Mouse (Mus musculus): ENCODE data around the gene Gcc2. TPM values are rescaled to one million over a fixed set of nuclear protein-coding genes. Genes with fewer than 3 reads are reported as not detected.

Gene Gcc2
- total and polyA plus RNA-seq, 3 experiments, result 15.4 to 19.6 (median 19.5) TPM

DNA sequence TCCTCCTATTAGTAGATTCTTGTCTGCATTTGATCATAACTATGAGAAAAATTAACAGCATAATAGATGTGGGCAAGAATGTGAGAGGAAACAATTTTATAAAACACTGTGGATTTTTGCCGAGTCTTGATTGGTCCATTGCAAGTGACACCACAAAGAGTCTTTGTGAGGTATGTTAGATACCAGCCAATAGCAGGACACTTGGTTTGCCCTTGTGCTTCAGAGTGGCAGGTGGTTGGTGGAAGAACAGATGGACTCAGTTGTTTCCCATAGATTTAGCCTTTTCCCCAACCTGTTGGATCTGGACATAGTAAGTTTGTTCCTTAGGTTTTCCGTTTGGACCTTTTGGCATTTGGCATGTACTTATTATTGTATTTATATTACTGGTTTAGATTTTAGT lies 44.1 kb upstream of the Gcc2 start:
- Histone ChIP-seq H3K36me3 (replicated peaks in 1 of 2; ENCODE audit: control insufficient read depth in 1 of 2, insufficient read depth in 1 of 2, low read length in 1 of 2) (no peaks in the 10 kb centered on the region), H3K9me3 (replicated peaks; ENCODE audit: low read length) (peaks cover 5% of the 10 kb centered on the region), H3K4me1 (ENCODE audit: control insufficient read depth in 1 of 2, insufficient read depth in 2 of 2) (no peaks in the 10 kb centered on the region), H3K4me3 (replicated peaks in 1 of 3; ENCODE audit: low read depth in 2 of 3, low read length in 2 of 3, poor library complexity in 1 of 3) (no peak overlapping the region), H3K27me3 (replicated peaks) (peaks cover 85% of the 10 kb centered on the region), H3K27ac (ENCODE audit: insufficient read depth, low read depth) (no peak overlapping the region), H3K79me2 (replicated peaks; ENCODE audit: control insufficient read depth, extremely low read depth, insufficient read depth, poor library complexity, severe bottlenecking) (no peaks in the 10 kb centered on the region), H3K4me2 (ENCODE audit: insufficient read depth, low read depth, poor library complexity, severe bottlenecking) (no peak overlapping the region), H3K9ac (ENCODE audit: insufficient read depth, low read depth) (no peak overlapping the region)
- dilution Hi-C loops (cut with MboI; ENCODE audit: extremely low pct_ligation_motif_present, extremely low pct_unique_long_range_greater_than_20kb, low sequenced_read_pairs) (no loop called here), in situ Hi-C loops (cut with MboI; ENCODE audit: low pct_ligation_motif_present, low pct_unique_long_range_greater_than_20kb, low sequenced_read_pairs) (no loop called here)
- no peak for DNase-seq (ENCODE audit: extremely low read depth)
- TF ChIP-seq ZMIZ1 (IDR thresholded peaks at IDR 0.05; ENCODE audit: low read depth, low read length) (no peak), E2F4 (IDR thresholded peaks at IDR 0.05; ENCODE audit: insufficient replicate concordance, low read depth, low read length) (no peak), RCOR1 (conservative IDR thresholded peaks at IDR 0.05; ENCODE audit: low read depth, low read length) (no peak), TCF12 (IDR thresholded peaks at IDR 0.05; ENCODE audit: low read depth, low read length) (no peak), PAX5 (IDR thresholded peaks at IDR 0.05; ENCODE audit: low read length) (no peak), TBP (conservative IDR thresholded peaks at IDR 0.05; ENCODE audit: low read depth, low read length) (no peak), NRF1 (IDR thresholded peaks at IDR 0.05; ENCODE audit: low read depth, low read length) (no peak), ELF1 (IDR thresholded peaks at IDR 0.05; ENCODE audit: low read depth, low read length) (no peak)

DNA sequence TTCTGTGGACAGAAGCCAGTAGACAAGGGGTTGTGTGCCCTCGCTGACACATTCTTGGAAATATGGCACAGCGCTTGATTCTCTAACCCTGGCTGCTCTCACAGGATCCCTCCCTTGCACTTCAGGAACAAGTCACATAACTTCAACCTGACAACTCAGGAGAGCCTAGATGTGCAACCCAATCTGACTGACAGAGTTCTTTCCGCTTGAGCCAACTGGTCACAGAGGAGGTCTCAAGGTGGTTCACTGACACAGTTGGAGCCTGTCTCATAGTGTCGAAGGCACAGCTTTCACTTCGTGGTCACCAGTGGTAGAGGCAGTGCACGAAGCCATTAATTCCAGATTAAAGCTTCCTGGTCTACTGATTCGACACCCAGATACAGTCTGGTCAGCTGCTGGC lies 43.1 kb upstream of the Gcc2 start:
- in situ Hi-C loops (cut with MboI; ENCODE audit: low pct_ligation_motif_present, low pct_unique_long_range_greater_than_20kb, low sequenced_read_pairs), result no loop called here
- Histone ChIP-seq H3K36me3 (replicated peaks in 1 of 2; ENCODE audit: control insufficient read depth in 1 of 2, insufficient read depth in 1 of 2, low read length in 1 of 2) (no peaks in the 10 kb centered on the region), H3K27me3 (replicated peaks) (peaks cover 88% of the 10 kb centered on the region), H3K9ac (ENCODE audit: insufficient read depth, low read depth) (no peak overlapping the region), H3K9me3 (replicated peaks; ENCODE audit: low read length) (no peaks in the 10 kb centered on the region), H3K4me2 (ENCODE audit: insufficient read depth, low read depth, poor library complexity, severe bottlenecking) (no peak overlapping the region), H3K4me3 (replicated peaks in 1 of 3; ENCODE audit: low read depth in 2 of 3, low read length in 2 of 3, poor library complexity in 1 of 3) (no peak overlapping the region), H3K27ac (ENCODE audit: insufficient read depth, low read depth) (no peak overlapping the region), H3K4me1 (ENCODE audit: control insufficient read depth in 1 of 2, insufficient read depth in 2 of 2) (no peaks in the 10 kb centered on the region), H3K79me2 (replicated peaks; ENCODE audit: control insufficient read depth, extremely low read depth, insufficient read depth, poor library complexity, severe bottlenecking) (no peaks in the 10 kb centered on the region)
- TF ChIP-seq UBTF (IDR thresholded peaks at IDR 0.05; ENCODE audit: low read depth, low read length) (no peak), E2F4 (IDR thresholded peaks at IDR 0.05; ENCODE audit: insufficient replicate concordance, low read depth, low read length) (no peak), KAT2A (IDR thresholded peaks at IDR 0.05; ENCODE audit: insufficient replicate concordance, low read length) (no peak), ZMIZ1 (IDR thresholded peaks at IDR 0.05; ENCODE audit: low read depth, low read length) (no peak), ZNF384 (IDR thresholded peaks at IDR 0.05; ENCODE audit: low read depth, low read length) (no peak), PAX5 (IDR thresholded peaks at IDR 0.05; ENCODE audit: low read length) (no peak), MAX (IDR thresholded peaks at IDR 0.05; ENCODE audit: low read length) (no peak), JUND (conservative IDR thresholded peaks at IDR 0.05; ENCODE audit: low read depth, low read length) (no peak), MAFK (IDR thresholded peaks at IDR 0.05; ENCODE audit: insufficient replicate concordance, low read length) (no peak), USF1 (IDR thresholded peaks at IDR 0.05; ENCODE audit: low read depth, low read length) (no peak), GABPA (IDR thresholded peaks at IDR 0.05; ENCODE audit: insufficient replicate concordance, low read depth, low read length) (no peak), IRF4 (IDR thresholded peaks at IDR 0.05; ENCODE audit: low read depth, low read length) (no peak), BHLHE40 (IDR thresholded peaks at IDR 0.05; ENCODE audit: low read depth, low read length) (no peak)
- dilution Hi-C loops (cut with MboI; ENCODE audit: extremely low pct_ligation_motif_present, extremely low pct_unique_long_range_greater_than_20kb, low sequenced_read_pairs), result no loop called here
- no peak for DNase-seq (ENCODE audit: extremely low read depth)
